Mouse (Mus musculus) lung, postnatal 4 days (tissue): ENCODE results near the gene Gpr137b.
"Not testable (repeated sequence)": the region's sequence is repeated elsewhere in the genome, so short reads cannot be mapped to it uniquely, and the experiment has no call there.

Experiments
- DNase-seq, 2 experiments: peaks; one replicate each; pipeline ENCODE4 v3.0.0; 2021

Gene Gpr137b

GRCm38 (mm10) chr13:13363536-13363935 lies 30.3 kb downstream of the Gpr137b start:
- DNase-seq, result not testable (repeated sequence)

- DNase-seq, result not testable (repeated sequence)
Observed at GRCm38 (mm10) chr13:13362261-13362660, 31.6 kb downstream of the Gpr137b start.

- DNase-seq, result not testable (repeated sequence)
Observed at GRCm38 (mm10) chr13:13360045-13360444, 33.8 kb downstream of the Gpr137b start.

GRCm38 (mm10) chr13:13358602-13359001 lies 35.2 kb downstream of the Gpr137b start:
- DNase-seq, result not testable (repeated sequence)

- not testable (repeated sequence) for DNase-seq
Observed at GRCm38 (mm10) chr13:13358097-13358496, 35.7 kb downstream of the Gpr137b start.

- not testable (repeated sequence) for DNase-seq
Observed at GRCm38 (mm10) chr13:13352113-13352512, 41.7 kb downstream of the Gpr137b start.

GRCm38 (mm10) chr13:13350681-13351080 lies 43.1 kb downstream of the Gpr137b start:
- DNase-seq, result not testable (repeated sequence)

GRCm38 (mm10) chr13:13349288-13349687 lies 44.5 kb downstream of the Gpr137b start:
- DNase-seq, result peak; percentile 72 to 79

- not testable (repeated sequence) for DNase-seq
Observed at GRCm38 (mm10) chr13:13347634-13348412, 46.0 kb downstream of the Gpr137b start.

- DNase-seq, result not testable (repeated sequence)
Observed at GRCm38 (mm10) chr13:13337361-13337760, 56.5 kb downstream of the Gpr137b start.

GRCm38 (mm10) chr13:13328876-13329275 lies 64.9 kb downstream of the Gpr137b start:
- DNase-seq, result peak in 1 of 2 experiments; percentile 64
